Mouse (Mus musculus) liver, adult (tissue): ENCODE results near the gene Akap13.

Experiments used
- GATA4 ChIP-seq: IDR thresholded peaks from 2 replicates; pipeline ENCODE4 v1.6.1; 2014; ENCODE audit warnings: mild to moderate bottlenecking, low read length; ENCODE audit not compliant: insufficient replicate concordance

Gene Akap13

DNA sequence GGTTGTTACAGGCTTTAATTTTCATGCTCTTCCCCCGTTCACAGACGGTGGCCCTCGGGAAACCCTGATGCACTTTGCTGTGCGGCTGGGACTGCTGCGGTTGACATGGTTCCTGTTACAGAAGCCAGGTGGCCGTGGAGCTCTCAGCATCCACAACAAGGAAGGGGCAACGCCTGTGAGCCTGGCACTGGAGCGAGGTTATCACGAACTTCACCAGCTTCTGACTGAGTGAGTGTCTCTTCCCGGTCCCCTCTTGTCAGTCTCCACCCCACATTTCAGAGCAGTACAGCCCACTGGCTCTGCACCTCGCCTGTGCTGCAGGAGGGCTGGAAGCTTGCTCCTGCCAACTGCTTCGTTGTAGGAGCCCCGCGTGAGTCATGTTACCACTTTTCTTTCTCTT is 130.8 kb downstream of the Akap13 start:
- no peak for TF ChIP-seq GATA4

DNA sequence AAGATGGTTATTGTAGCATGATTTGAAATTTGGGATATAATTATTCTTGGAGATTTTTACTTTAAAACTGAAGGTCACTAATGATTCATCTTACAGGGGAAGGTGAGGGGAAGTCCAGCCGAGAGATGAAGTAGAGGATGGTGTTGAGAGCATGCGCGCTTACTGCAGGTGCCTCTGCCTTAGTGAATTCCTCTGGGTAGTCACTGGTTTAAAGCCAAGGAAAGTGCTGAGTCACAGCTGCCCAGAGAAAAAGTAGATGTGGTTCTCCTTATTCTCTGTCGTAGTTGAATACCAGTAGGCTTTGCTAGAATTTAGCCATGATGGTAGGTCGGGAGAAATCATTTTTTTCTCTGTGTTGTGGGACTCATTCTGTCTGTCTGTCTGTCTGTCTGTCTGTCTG is 132.4 kb downstream of the Akap13 start:
- TF ChIP-seq GATA4, result no peak

DNA sequence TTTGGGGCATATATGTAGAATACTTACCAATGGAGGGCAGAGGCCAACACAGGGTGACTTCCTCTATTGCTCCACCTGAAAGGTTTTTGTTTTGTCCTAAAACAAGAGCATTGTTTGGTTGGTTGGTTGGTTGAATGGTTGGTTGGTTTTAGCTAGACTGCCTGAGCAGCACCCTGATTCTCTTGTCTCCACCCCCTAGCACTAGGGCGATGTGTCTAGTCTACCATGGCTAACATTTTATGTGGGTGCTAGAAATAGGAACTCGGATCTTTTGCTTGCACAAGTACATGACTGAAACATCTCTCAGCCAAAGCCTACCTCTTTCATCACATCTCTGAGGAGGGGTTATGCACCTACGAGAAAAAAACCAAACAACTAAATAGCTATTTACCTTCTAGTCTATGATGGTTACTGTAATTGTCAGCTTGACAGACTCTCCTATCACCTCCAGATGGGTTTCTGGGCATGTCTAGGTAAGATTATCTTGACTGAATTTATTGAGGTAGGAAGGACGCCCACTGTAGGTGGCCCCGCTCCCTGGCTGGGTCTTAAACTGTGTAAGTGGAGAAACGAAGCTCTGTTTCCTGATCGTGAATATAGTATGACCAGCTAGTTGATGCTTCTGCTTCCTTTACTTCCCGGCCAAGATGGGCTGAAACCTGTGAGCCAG is 134.1 kb downstream of the Akap13 start:
- no peak for TF ChIP-seq GATA4

DNA sequence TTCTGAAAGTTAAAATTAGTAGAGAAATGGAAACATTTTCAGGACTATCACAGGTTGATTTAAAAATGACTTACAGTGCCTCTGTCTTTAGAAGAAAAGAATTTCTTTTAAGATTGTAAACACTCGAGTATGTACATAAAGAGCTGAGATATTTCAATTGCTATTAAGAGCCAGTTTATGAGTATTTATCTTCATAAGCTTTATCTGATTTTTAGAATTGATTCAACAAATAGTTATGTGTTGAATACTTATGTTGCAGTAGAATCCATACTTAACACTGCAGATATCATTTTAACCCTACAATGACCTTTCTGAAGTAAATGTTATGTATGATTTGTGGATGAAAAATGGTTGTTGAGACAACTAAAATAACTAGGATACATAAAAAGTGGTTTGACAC is 136.6 kb downstream of the Akap13 start:
- TF ChIP-seq GATA4, result no peak

DNA sequence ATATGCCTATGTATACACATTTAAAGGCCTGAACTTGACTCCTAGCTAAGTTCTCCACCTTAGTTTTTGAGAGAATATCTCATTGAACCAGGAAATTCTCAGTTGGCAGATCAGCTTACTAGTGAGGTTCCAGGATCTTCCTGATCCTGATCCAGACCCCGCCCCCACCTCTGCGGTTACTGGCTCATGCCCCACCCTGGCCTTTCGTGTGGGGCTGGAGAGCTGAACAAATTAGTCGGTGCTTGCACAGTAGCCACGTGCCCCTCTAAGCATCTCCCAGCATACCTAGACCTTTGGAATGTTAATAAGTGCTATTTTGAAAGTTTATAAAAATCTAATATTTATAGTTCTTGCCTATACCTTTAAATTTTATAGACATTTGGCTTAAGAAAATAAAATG is 139.5 kb downstream of the Akap13 start:
- no peak for TF ChIP-seq GATA4

DNA sequence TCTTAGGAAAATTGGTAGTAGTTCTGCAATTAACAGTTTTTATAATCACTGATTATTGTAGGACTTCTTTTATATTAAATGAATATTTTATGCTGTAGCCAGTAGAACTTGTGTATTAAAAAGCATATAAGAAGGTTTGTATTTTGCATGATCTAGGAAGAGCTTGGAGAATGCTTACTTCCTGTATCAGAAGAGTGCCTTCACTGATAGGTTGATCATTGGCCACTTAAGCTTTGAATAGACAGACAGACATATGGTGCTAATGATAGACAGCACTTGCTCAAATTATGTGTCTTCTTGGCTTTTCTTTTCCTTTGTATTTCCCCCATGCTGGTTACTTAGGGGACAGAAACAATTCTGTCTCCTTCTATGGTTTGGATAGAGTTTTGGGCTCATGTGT is 139.9 kb downstream of the Akap13 start:
- TF ChIP-seq GATA4, result no peak

DNA sequence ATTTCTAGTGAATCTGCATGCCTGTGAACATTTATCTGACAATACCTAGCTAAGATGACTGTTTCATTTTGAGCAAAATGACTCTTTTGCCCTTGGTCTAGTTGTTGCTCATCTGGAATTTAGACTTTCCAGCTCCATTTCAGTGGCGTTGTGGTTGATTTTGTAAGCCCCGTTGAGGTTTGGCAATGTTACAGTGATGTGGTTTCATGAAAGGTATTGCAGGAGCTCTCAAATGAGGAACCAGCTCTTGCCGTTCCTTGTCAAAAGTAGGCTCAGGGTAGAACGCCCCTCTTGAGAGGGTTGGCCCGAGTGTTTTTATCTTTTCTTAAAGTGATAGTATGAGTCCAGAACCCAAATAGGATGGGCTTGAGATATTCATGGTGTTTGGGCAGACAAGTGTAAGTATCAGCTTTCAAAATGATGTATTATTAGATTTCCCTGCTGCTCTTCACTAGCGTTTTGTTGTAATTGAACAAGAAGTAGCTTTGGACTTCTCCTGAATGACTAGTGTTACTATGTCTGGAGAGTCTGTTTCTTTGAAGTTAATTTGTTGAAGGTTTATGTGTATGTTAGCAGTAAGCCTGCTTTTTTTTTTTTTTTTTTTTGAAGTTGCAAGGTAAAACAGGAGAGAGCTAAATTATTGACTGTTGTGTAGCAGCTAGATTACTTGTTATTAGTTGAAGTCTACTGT is 140.9 kb downstream of the Akap13 start:
- TF ChIP-seq GATA4, result no peak

DNA sequence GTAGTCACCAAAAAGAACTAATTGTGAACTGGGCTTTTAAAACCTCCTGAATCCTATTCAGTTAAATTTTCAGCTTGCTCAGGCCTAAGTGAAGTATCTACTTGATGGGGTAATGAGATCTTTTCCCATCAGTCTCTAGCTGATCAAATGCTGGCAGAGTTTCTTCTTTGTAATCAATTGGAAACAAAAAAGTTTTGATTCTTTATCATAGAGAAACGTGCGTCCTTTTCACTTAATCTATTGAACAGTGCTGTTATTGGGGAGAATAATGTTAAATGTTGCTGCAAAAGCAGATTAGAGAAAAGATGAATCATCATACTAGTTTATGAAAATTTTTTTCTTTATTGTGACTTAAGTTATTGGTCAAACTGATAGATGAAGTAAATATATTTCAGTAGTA is 142.5 kb downstream of the Akap13 start:
- no peak for TF ChIP-seq GATA4

DNA sequence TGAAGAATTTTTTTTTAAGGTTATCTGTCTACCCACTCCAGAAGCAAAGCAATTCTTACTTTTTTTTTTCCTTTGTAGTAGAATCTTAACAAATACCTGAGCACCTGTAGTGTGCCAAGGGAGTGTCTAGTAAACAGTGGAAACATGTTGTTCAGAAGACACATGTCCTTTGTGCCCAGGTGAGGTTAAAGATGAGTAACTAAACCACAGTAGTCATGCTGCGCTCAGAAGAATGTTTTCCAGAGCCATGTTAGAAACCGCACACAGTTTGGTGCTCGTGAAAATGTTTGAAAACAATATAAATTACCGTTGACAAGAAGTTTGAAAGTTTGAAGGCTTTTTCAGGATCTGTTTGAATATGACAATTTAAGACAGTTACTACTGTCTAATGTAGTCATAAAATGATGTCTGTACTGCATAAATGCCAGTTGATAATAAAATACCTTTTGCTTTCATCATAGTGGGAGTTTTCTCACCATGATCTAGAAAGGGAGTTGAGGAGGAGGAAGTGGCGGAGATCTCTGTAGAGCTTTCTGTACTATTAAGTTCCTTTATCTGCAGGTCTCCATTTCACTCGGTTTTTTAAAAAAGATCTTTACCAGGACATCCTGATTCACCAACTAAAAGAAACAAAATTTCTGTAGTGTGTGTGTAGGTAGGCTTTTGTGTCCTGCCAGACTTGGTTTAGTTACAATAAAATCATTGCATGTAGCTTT is 145.2 kb downstream of the Akap13 start:
- no peak for TF ChIP-seq GATA4

DNA sequence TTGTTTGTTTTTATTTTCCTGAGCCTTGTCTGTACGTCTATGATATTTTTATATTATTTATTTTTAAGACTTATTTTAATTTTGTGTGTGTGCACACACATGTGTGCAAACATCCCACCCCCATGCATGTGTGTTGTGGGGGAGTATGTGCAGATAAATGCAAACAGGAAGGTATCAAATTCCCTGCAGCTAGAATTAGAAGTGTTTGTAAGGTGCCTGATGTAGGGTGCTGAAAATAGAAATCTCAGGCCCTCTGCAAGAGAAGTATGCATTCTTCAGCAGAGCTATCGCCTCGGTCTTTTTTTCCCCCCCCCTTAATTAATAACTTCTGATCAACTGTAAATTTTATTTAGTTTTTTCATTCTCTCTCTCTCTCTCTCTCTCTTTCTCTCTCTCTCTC is 151.9 kb downstream of the Akap13 start:
- no peak for TF ChIP-seq GATA4

DNA sequence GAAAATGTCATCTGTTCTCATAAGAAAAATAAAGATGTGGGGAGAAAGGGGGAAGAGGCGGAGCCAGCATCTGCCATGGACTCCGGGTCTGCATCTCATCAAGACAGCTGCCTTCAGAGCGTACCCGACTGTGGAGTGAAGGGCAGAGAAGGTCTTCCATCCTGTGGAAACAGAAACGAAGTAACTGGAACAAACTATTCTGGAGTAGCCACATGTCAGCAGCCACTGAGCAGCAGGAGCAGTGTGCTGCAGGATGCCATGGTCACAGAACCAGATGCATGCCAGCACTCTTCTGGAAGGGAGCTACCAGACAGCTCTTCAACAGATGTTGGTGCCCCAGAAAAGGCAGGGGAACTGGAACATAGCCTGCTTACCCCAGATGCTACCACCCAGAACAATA is 153.4 kb downstream of the Akap13 start:
- no peak for TF ChIP-seq GATA4

DNA sequence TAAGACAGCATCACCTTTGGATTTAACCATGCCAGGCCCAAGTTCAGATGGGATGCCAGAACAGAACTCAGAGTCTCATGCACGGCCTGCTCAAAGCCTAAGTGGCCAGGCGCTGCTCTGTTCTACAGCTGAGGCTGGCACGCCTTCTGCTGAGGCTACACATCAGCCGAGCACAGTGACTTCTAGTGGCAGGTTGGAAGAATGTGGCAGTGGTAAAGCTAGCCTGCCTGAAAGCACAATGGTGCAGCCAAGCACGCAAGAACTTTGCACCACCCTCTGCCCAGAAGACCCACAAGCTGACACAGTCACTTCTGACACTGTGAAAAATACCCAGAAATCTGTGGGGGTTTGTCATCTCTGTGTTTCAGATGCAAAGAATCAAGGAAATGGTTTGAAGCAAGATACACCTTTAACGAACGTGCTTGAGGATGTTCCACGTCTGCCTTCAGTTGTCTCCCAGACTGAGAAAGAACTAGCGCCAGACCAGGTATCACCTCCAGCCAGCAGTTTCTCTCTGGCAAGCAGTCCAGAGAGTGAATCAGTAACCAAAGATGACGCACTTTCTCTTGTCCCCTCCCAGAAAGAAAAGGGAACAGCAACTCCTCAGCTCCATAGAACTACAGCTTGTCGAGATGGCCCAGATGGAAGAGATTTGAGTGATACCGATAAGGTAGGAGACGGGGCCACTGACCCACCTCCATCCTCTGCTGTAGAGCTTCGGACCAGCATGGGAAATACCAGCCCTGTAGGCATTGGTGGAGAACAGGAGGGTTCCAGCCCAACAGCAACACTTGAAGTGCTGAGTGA is 154.3 kb downstream of the Akap13 start:
- TF ChIP-seq GATA4, result peak; percentile 41; the same call in 1 of the 2 replicates

DNA sequence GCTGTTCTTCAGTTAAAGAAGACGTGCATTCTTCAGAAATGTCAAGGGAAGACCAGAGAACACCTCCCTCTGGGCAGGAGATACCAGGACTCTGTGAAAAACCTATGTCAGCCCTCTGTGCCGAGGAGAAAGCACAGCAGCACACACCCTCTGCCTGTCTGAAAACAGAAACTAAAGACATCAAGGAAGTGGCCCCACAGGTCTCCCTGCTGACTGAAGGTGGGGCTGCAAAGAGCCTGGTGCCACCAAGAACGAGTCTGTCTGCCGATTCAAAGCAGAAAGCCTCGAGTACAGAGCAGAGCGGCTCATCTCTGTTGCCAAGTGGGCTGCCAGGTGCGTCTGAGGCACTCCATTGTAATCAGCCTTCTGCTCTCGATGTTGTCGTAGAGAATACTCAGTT is 155.1 kb downstream of the Akap13 start:
- TF ChIP-seq GATA4, result no peak

DNA sequence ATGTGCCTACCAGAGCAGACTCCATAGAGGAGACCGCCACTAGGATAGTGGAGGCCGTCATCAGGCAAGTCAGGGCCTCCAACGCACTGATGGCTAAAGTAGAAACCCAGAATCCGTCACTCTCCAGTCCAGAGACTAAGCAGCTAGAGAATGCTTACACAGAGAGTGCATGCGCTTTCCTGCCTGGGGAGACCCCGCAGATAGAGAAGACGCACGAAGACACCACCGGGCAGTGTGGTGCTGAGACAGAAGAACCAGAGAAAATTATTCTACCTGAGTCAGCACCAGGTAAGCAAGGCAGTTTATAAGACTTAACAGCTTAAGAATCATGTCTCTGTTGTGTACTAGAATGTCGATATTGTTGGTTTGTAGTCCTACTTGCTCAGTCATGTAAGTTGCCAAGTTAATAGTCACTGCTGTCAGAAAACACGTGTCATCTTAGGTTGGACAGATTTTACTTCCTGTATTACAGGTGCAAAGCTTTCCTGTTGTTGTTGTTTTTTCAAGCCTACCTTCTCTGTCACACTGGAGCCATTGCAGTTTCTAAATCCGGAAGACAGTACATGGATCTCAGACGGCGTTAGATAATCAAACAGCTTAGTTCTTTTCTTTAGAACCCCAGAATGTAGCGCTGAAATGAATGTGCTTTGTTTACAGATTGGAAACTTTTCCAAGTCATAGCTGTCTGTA is 156.1 kb downstream of the Akap13 start:
- TF ChIP-seq GATA4, result no peak
